Mouse (Mus musculus): ENCODE measurements at regions not wholly inside any gene's neighbourhood (a gene's known extent, or its start where the extent isn't known, plus 50 kb on each side); places are given as distances from the start of the nearest gene placed in this dataset.

GRCm38 (mm10) chr15:42047088-42047976 lies 1913.2 kb downstream of the 9330182O14Rik start:
- TF ChIP-seq CTCF (IDR thresholded peaks at IDR 0.05; ENCODE audit: control insufficient read depth, insufficient read depth, low read length) = no peak
- TF ChIP-seq POLR2A (IDR thresholded peaks at IDR 0.05; ENCODE audit: borderline replicate concordance, control insufficient read depth, low read depth, low read length) = no peak
